Mouse (Mus musculus): ENCODE data around the gene Rnase9.

DNA sequence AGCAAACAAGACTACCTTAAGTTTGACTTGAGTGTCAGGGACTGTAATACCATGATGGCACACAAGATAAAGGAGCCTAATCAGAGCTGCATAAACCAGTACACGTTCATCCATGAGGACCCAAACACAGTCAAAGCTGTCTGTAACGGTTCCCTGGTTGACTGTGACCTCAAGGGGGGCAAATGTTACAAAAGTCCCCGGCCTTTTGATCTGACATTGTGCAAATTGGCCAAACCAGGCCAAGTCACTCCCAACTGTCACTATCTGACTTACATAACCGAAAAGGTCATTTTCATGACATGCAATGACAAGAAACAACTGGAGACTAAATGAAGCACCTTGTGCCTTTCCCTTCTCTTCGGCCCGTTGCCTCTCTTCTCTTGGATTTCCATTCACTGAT lies 32.1 kb downstream of the Rnase9 start:
- TF ChIP-seq CTCF (conservative IDR thresholded peaks at IDR 0.05; ENCODE audit: low read length) (no peak), NANOG (IDR thresholded peaks at IDR 0.05; ENCODE audit: borderline replicate concordance, low read length) (no peak)

All from E14TG2a.4 (cell line).